Mouse (Mus musculus): Measurements from ENCODE around the gene Hsf2bp.

The Hsf2bp gene

GRCm38 (mm10) chr17:31938539-31939260 is 97.4 kb downstream of the Hsf2bp start:
- no peak for DNase-seq (ENCODE audit: low spot score in 2 of 2)

- peak; percentile 57 to 62 for DNase-seq (ENCODE audit: low spot score in 2 of 2)
Observed at GRCm38 (mm10) chr17:31937141-31937554, 99.0 kb downstream of the Hsf2bp start.

GRCm38 (mm10) chr17:31935841-31936240 is 100.3 kb downstream of the Hsf2bp start:
- DNase-seq (ENCODE audit: low spot score in 2 of 2): peak in 1 of 2 experiments; percentile 57

GRCm38 (mm10) chr17:31935091-31935830 is 100.9 kb downstream of the Hsf2bp start:
- DNase-seq (ENCODE audit: low spot score in 2 of 2): no peak

- no peak for DNase-seq (ENCODE audit: low spot score in 2 of 2)
Observed at GRCm38 (mm10) chr17:31933956-31934355, 102.2 kb downstream of the Hsf2bp start.

GRCm38 (mm10) chr17:31931499-31931898 is 104.7 kb downstream of the Hsf2bp start:
- no peak for DNase-seq (ENCODE audit: low spot score in 2 of 2)

- DNase-seq (ENCODE audit: low spot score in 2 of 2): no peak
Observed at GRCm38 (mm10) chr17:31929844-31930715, 106.1 kb downstream of the Hsf2bp start.

GRCm38 (mm10) chr17:31929032-31929431 is 107.1 kb downstream of the Hsf2bp start:
- DNase-seq (ENCODE audit: low spot score in 2 of 2): no peak

GRCm38 (mm10) chr17:31927895-31928626 is 108.1 kb downstream of the Hsf2bp start:
- DNase-seq (ENCODE audit: low spot score in 2 of 2): no peak

GRCm38 (mm10) chr17:31924229-31924628 is 111.9 kb downstream of the Hsf2bp start:
- no peak for DNase-seq (ENCODE audit: low spot score in 2 of 2)

- no peak for DNase-seq (ENCODE audit: low spot score in 2 of 2)
Observed at GRCm38 (mm10) chr17:31923310-31923970, 112.7 kb downstream of the Hsf2bp start.

GRCm38 (mm10) chr17:31920589-31921190 is 115.5 kb downstream of the Hsf2bp start:
- no peak for DNase-seq (ENCODE audit: low spot score in 2 of 2)

- DNase-seq (ENCODE audit: low spot score in 2 of 2): no peak
Observed at GRCm38 (mm10) chr17:31919599-31919998, 116.5 kb downstream of the Hsf2bp start.

GRCm38 (mm10) chr17:31918374-31918773 is 117.8 kb downstream of the Hsf2bp start:
- no peak for DNase-seq (ENCODE audit: low spot score in 2 of 2)

GRCm38 (mm10) chr17:31916461-31916775 is 119.7 kb downstream of the Hsf2bp start:
- no peak for DNase-seq (ENCODE audit: low spot score in 2 of 2)

- DNase-seq (ENCODE audit: low spot score in 2 of 2): no peak
Observed at GRCm38 (mm10) chr17:31915756-31916460, 120.2 kb downstream of the Hsf2bp start.

GRCm38 (mm10) chr17:31914323-31914722 is 121.8 kb downstream of the Hsf2bp start:
- no peak for DNase-seq (ENCODE audit: low spot score in 2 of 2)

- DNase-seq (ENCODE audit: low spot score in 2 of 2): no peak
Observed at GRCm38 (mm10) chr17:31912881-31913662, 123.1 kb downstream of the Hsf2bp start.

GRCm38 (mm10) chr17:31912387-31912786 is 123.8 kb downstream of the Hsf2bp start:
- DNase-seq (ENCODE audit: low spot score in 2 of 2): peak in 1 of 2 experiments; percentile 55

Data from urinary bladder, postnatal 4 days (tissue).